Mouse (Mus musculus): Measurements from ENCODE around the gene Gm45194.

DNA sequence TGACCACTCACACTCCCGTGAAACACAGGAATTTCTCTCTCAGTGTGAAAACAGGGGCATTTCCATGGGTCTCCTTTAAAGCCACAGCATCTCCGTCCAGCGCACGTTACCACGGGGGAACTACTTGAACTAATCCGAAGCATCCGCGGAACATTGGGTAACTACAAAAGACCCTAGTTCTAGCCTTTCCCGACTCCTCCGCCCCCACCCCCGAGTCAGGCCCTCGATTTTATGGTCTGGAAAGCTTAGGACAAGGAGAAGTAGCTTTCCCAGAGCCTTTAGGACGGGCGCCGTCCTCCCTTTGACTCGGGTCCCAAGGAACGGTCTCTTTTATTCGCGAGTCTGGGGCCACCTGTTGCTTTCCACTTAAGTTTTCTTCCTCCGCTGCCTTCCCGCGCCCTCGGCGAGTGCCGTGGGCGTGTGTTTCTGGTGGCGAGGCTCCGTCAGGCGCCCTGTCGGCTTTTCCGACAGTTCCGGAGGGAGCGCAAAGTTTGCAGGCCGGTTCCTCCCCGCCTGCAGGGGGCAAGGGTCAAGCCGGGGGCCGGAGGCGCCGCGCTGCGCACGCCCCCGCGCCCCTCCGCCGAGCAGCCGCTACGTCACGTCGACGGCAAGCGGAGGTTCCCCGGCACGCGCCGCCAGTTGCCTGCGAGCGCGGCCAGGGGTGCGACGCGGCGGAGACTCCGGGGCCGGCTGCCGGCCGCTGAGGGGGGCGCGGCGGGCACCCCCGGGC, 3.3 kb downstream of the Gm45194 start:
- no peak for TF ChIP-seq POLR2A (IDR thresholded peaks at IDR 0.05; ENCODE audit: low read depth, low read length)
- TF ChIP-seq CTCF (conservative IDR thresholded peaks at IDR 0.05; ENCODE audit: insufficient read depth, insufficient read length, low read depth, low read length): no peak

All from kidney, adult 2 months (tissue).